Mouse (Mus musculus) Patski (cell line): Measurements from ENCODE around the gene Bhmt. TPM values are rescaled to one million over a fixed set of nuclear protein-coding genes. Genes with fewer than 3 reads are reported as not detected.
"Not testable (repeated sequence)": the region's sequence is repeated elsewhere in the genome, so short reads cannot be mapped to it uniquely, and the experiment has no call there.

ENCODE experiments used
- ATAC-seq: fragments of 100-300 bp; one replicate; pipeline ENCODE4 v1.8.0; 2021
- CTCF ChIA-PET: fragments of 350-600 bp; sonication (Branson Sonifier 250); formaldehyde crosslinking; loops from one replicate; lab custom pipeline; 2022; ENCODE audit warnings: inconsistent platforms; lab: Charles Lee
- POLR2A ChIA-PET: fragments of 350-600 bp; sonication (Branson Sonifier 250); formaldehyde crosslinking; loops from one replicate; lab custom pipeline; 2022; ENCODE audit warnings: antibody characterized with exemption, inconsistent platforms; lab: Charles Lee
- DNase-seq: peaks from one replicate; pipeline ENCODE4 v3.0.0-alpha.2; 2011; ENCODE audit warnings: low read depth, low spot score
- H3K27me3 ChIP-seq: fragments of 371-371 bp; one replicate; pipeline ENCODE4 v1.5.1; 2021
- CTCF ChIP-seq: fragments of 100-300 bp; IDR thresholded peaks from one replicate; pipeline ENCODE4 v1.5.1; 2021
- in situ Hi-C: fragments of 300-500 bp; cut with MboI; formaldehyde crosslinking; loops from 3 replicates; pipeline ENCODE4 v1.11.1; 2018; ENCODE audit warnings: low pct_unique_long_range_greater_than_20kb, mixed read lengths
- polyA plus RNA-seq: library from polyadenylated mRNA; unstranded; gene quantifications from one replicate; pipeline ENCODE4 v1.2.3, GENCODE M21; 2021

The Bhmt gene
- polyA plus RNA-seq, 1 experiment from 2014 or later = not detected

DNA sequence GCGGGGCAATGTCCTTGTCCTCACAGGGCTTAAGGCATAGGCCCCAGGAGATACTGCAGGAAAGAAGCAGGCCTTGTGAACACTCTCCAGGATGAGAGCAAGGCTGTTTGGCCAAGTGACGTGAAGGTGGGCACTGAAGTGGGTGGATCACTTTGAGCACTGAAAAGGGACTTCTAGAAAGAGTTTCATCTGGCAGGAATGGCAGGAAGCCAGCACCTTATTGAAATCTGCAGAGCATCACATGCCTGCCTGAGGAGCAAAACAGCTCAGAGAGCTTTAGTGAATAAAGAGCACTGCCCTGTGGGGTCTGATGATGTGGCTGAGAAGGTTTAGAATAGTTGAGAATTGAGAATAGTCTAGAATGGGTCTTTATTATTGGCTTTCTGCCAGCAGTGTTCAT, 29.3 kb downstream of the Bhmt start:
- in situ Hi-C loops = loop anchor here (25.0 kb wide), 1 partner anchor 621 kb away; no protein-coding TSS in a partner anchor
- ChIA-PET POLR2A (no interaction called here), CTCF (no interaction called here)
- DNase-seq (no peak), ATAC-seq (no peak)
- no peak for TF ChIP-seq CTCF
- H3K27me3 ChIP-seq = peaks cover 5% of the 10 kb centered on the region

DNA sequence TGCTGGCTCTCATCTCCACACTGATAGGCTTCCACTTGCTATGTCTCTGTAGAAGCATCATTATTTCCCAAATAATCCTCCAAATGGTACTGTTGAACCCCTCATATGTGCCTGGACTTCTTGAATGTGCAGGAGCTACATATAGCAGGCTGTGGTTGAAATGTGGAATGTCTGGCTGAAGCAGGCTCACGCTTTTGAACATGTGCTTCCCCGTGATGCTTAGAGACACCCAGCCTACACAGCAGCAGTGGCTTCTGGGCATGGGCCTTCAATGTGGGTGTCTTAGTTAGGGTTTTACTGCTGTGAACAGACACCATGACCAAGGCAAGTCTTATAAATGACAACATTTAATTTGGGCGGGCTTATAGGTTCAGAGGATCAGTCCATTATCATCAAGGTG, 30.1 kb downstream of the Bhmt start:
- TF ChIP-seq CTCF = no peak
- H3K27me3 ChIP-seq = peaks cover 10% of the 10 kb centered on the region
- ChIA-PET CTCF (no interaction called here), POLR2A (no interaction called here)
- no peak for DNase-seq
- ATAC-seq = no peak
- in situ Hi-C loops = loop anchor here (25.0 kb wide), 1 partner anchor 620 kb away; no protein-coding TSS in a partner anchor

DNA sequence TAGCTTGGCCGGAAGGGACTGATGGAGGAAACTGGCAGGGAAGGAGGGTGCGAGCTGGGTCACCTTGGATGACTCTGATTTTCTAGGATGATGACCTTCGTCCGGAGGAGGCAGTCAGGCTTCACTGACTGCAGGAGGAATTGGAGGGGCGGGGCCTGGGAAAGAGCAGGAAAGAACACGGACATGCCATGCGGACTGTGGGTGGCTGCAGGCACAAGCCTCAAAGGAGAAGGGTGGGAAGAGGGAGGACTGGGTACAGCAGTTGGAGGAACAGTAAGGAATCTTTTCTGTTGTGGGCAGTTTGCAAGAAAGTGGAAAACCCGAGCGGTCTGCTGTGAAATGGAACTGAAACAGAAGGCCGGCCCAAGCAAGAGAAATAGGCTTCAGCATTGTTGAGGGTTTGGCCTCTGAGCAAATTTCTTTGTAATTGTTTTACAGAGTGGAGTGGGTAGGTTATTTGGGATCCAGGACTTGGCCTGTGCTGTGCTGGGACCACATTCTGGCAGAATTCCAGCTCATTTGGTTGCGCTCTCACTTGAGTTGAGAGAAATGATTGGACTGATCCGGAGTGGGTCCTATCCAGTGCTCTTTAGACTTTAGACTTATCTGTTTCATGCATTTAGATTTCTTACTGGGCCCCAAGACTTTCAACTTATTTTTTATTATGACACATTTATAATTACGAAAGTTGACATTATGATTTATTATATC, 30.7 kb downstream of the Bhmt start:
- ChIA-PET POLR2A (no interaction called here), CTCF (no interaction called here)
- no peak for TF ChIP-seq CTCF
- H3K27me3 ChIP-seq = peaks cover 7% of the 10 kb centered on the region
- in situ Hi-C loops = loop anchor here (25.0 kb wide), 1 partner anchor 620 kb away; no protein-coding TSS in a partner anchor
- DNase-seq (no peak), ATAC-seq (no peak)

DNA sequence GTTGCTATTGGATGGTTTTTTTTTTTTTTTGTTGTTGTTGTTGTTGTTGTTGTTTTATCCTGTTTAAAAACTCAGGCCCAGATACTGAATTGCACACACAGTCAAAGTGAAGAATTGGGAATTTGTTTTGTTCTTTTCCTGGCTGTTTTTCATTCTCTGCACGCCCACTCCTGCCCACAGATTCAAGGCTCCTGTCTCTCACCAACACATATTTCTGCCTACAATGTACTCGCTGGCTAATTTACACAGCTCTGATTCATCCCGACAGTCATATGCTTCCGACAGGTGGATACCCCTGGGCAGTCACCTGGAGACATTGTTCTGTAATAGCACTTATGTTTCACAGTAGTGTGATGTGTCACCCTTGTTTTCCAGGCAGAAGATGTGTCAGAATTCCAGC, 33.1 kb downstream of the Bhmt start:
- in situ Hi-C loops = loop anchor here (25.0 kb wide), 1 partner anchor 617 kb away; no protein-coding TSS in a partner anchor
- no peak for TF ChIP-seq CTCF
- DNase-seq = no peak
- peaks cover 7% of the 10 kb centered on the region for H3K27me3 ChIP-seq
- ChIA-PET CTCF (no interaction called here), POLR2A (no interaction called here)
- ATAC-seq = no peak

GRCm38 (mm10) chr13:93601527-93601926, 36.2 kb downstream of the Bhmt start:
- in situ Hi-C loops = loop anchor here (25.0 kb wide), 1 partner anchor 614 kb away; no protein-coding TSS in a partner anchor
- TF ChIP-seq CTCF = no peak
- H3K27me3 ChIP-seq = peaks cover 7% of the 10 kb centered on the region
- CTCF ChIA-PET = interaction anchor here (0.9 to 2.1 kb wide), 2 partner anchors 11 to 13 kb away, joined by 3 to 9 read pairs; no protein-coding TSS in a partner anchor
- DNase-seq = no peak
- ATAC-seq = no peak
- POLR2A ChIA-PET = no interaction called here

DNA sequence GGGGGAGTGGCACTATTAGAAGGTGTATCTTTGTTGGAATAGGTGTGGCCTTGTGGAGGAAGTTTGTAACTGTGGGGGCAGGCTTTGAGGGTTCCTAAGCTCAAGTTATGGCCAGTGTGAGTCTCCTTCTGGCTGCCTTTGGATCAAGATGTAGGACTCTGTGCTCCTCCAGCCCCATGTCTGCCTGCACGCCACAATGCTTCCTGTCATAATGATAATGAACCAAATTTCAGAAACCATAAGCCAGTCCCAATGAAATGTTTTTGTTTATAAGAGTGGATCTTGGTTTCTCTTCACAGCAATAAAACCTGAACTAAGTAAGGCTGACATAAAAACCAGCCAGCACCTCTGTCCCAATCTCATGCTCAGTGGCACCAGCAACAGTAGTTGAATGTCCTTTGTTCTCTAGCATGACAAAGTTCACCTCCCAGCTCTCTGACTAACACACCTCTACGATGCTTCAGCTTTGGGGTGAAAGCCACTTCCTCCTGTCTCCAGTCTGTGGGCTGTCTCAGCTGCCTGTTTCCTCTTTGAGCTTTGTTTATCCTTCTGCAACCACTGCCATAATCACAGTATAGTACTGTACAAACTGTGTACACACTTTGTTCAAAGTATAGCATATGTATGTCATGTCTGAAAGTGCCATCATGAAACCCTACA, 44.6 kb downstream of the Bhmt start:
- no peak for TF ChIP-seq CTCF
- in situ Hi-C loops = no loop called here
- POLR2A ChIA-PET = no interaction called here
- DNase-seq (no peak), ATAC-seq (no peak)
- CTCF ChIA-PET = interaction anchor here (1.0 to 1.7 kb wide), 2 partner anchors 18 to 20 kb away, joined by 3 to 4 read pairs; no protein-coding TSS in a partner anchor
- H3K27me3 ChIP-seq = no peaks in the 10 kb centered on the region

DNA sequence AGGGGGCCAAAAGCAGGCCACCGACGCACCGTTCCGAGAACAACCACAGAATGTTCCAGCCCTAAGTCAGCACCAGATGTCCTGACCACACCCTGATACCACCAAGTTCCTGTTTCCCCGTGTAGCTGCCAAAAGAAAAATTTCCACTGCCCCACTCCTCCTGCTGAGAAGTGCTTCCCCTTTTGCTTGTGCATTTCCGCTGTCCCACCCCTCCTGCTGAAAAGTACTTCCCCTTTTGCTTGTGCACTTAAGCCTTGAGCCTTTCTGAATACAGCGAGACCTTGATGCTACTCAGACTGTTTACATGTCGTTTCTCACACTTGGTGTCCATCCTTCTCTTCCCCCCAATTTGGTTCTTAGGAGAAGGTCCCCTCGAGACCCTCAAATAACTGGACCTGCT, 55.2 kb downstream of the Bhmt start:
- H3K27me3 ChIP-seq, DNase-seq, in situ Hi-C loops, ATAC-seq, POLR2A ChIA-PET: not testable (repeated sequence)
- CTCF ChIA-PET = interaction anchor here (1.6 kb wide), 1 partner anchor 30 kb away, joined by 4 read pairs; no protein-coding TSS in a partner anchor

- no peak for TF ChIP-seq CTCF
- DNase-seq (no peak), ATAC-seq (no peak)
- peaks cover 3% of the 10 kb centered on the region for H3K27me3 ChIP-seq
- CTCF ChIA-PET = no interaction called here
- in situ Hi-C loops = no loop called here
- POLR2A ChIA-PET = no interaction called here
Observed at GRCm38 (mm10) chr13:93580431-93580830, 57.3 kb downstream of the Bhmt start.

- DNase-seq (no peak), ATAC-seq (no peak)
- in situ Hi-C loops = no loop called here
- H3K27me3 ChIP-seq = peaks cover 4% of the 10 kb centered on the region
- POLR2A ChIA-PET = no interaction called here
- TF ChIP-seq CTCF = no peak
- CTCF ChIA-PET = no interaction called here
Observed at GRCm38 (mm10) chr13:93569676-93570075, 68.1 kb downstream of the Bhmt start.

Other genes starting within 250 kb of the Bhmt start
- 15.6 TPM for gene Jmy, start 138.2 kb downstream of the Bhmt start, polyA plus RNA-seq
- 0.04 TPM for gene Bhmt2, start 36.3 kb upstream of the Bhmt start, polyA plus RNA-seq
- gene Dmgdh, start 36.5 kb upstream of the Bhmt start, polyA plus RNA-seq = not detected
- 82.1 TPM for gene Arsb, start 133.7 kb upstream of the Bhmt start, polyA plus RNA-seq